Mouse (Mus musculus) forebrain, embryonic 11.5 days (tissue): ENCODE data around the gene Trp53rka. TPM values are rescaled to one million over a fixed set of nuclear protein-coding genes. Genes with fewer than 3 reads are reported as not detected.

Source experiments
- ATAC-seq: fragments of 200-750 bp; cut with Nextera tagmentation; replicated peaks from 2 replicates; pipeline ENCODE4 v1.8.0; 2017; ENCODE audit warnings: moderate TSS enrichment; ENCODE audit not compliant: low FRiP score
- DNase-seq: peaks from one replicate; pipeline ENCODE4 v3.0.0-alpha.2; 2017; ENCODE audit warnings: low spot score
- H3K27ac ChIP-seq: fragments of 300-500 bp; sonication (generic); 2 replicates; pipeline ENCODE4 v1.5.1; 2014; ENCODE audit warnings: low read depth, low read length
- H3K27me3 ChIP-seq: fragments of 300-500 bp; sonication (generic); 2 replicates; pipeline ENCODE4 v1.6.1; 2014; ENCODE audit warnings: mild to moderate bottlenecking, low read length, mixed read lengths; ENCODE audit not compliant: control insufficient read depth, insufficient read depth
- H3K36me3 ChIP-seq: fragments of 300-500 bp; sonication (generic); 2 replicates; pipeline ENCODE4 v1.6.1; 2014; ENCODE audit warnings: mild to moderate bottlenecking, low read length, moderate library complexity, mixed read lengths; ENCODE audit not compliant: control insufficient read depth, insufficient read depth
- H3K4me1 ChIP-seq: fragments of 300-500 bp; sonication (generic); replicated peaks from 2 replicates; pipeline ENCODE4 v1.6.1; 2014; ENCODE audit warnings: low read length, mixed read lengths; ENCODE audit not compliant: control insufficient read depth, insufficient read depth
- H3K4me2 ChIP-seq: fragments of 300-500 bp; sonication (generic); 2 replicates; pipeline ENCODE4 v1.6.1; 2014; ENCODE audit warnings: low read depth, mild to moderate bottlenecking, low read length, moderate library complexity, mixed read lengths; ENCODE audit not compliant: severe bottlenecking
- H3K4me3 ChIP-seq: fragments of 300-500 bp; sonication (generic); 2 replicates; pipeline ENCODE4 v1.5.1; 2014; ENCODE audit warnings: low read depth, low read length
- H3K9ac ChIP-seq: fragments of 300-500 bp; sonication (generic); 2 replicates; pipeline ENCODE4 v1.6.1; 2014; ENCODE audit warnings: low read length
- H3K9me3 ChIP-seq: fragments of 300-500 bp; sonication (generic); 2 replicates; pipeline ENCODE4 v1.6.1; 2016; ENCODE audit warnings: low read length, mixed read lengths; ENCODE audit not compliant: control insufficient read depth
- WGBS: fragments of 180-500 bp; shearing (Covaris S2); extraction: QIAGEN DNeasy Blood & Tissue Kit; methylation state at CpG from one replicate; pipeline ENCODE4 v1.1.7; 2014; 5-methylcytosine and 5-hydroxymethylcytosine counted together
- polyA plus RNA-seq: library from polyadenylated mRNA; unstranded; fragments of >200 nt; fragmentation: Nextera tagmentation; extraction: Ambion mirVana; gene quantifications from 2 replicates; pipeline ENCODE4 v1.2.1, GENCODE M21; 2014

Gene Trp53rka
- polyA plus RNA-seq, 1 experiment from 2014 or later = 53.1 TPM

DNA sequence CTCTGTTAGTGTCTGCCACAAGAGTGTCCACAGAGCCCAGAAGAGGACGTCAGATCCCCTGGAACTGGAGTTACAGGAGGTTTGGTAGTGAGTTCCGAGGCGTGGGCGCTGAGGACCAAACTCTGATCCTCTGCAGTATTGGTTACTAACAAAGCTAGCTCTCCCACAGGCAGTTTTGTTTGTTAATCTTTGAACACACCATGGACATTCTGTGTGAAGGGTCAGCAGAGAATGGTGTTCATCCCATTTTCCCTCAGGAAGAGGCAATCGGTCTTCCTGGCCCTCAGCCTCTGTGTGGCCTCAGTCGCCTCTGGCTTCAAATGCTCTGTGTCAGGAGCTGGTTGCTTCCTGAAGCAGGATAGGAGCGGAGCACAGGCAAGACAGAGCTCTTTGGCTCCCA lies 17.7 kb downstream of the Trp53rka start:
- peaks cover 5% of the 10 kb centered on the region; the same call in 1 of the 2 replicates for H3K27me3 ChIP-seq
- 76% methylated on average over 7 of the region's 7 CpGs for WGBS
- H3K9ac ChIP-seq = no peak overlapping the region
- H3K4me2 ChIP-seq = no peak overlapping the region
- no peak overlapping the region for H3K4me3 ChIP-seq
- no peaks in the 10 kb centered on the region for H3K36me3 ChIP-seq
- DNase-seq (no peak), ATAC-seq (no peak)
- no peak overlapping the region for H3K27ac ChIP-seq
- H3K9me3 ChIP-seq = no peaks in the 10 kb centered on the region
- H3K4me1 ChIP-seq = peaks cover 6% of the 10 kb centered on the region

DNA sequence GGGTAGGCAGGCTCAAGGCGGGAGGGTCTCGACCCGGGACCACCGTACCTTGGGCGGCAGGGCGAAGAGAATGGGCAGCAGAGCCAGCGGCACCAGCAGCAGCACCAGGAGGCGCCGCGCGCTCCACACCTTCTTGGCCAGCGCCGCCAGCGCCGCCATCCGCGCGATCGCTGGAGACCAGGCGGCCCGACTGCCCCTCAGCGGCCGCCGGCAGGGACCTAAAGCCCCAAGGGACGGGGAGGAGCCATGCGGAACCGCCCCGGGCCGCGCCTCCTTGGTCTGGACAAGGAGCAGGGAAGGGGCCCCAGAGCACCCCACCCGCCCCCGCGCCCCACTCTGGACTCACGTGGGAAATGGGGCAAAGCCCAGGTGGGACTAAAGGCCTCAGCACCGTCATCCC lies 20.1 kb downstream of the Trp53rka start, which contains the start of gene Slc13a3:
Slc13a3 (minus strand) TSS at position 228 of the 400 bp plus-strand sequence.
- ATAC-seq = 0 out of 2 replicates have a peak, but pooled peaks have one; percentile 21
- peaks cover 5% of the 10 kb centered on the region; the same call in 1 of the 2 replicates for H3K27me3 ChIP-seq
- peak within 1 kb of the TSS; percentile 53 for H3K4me2 ChIP-seq
- peak within 1 kb of the TSS; percentile 24 for H3K4me3 ChIP-seq
- peaks cover 6% of the 10 kb centered on the region for H3K4me1 ChIP-seq
- peak; percentile 69 for DNase-seq
- no peaks in the 10 kb centered on the region for H3K36me3 ChIP-seq
- H3K9ac ChIP-seq = peak within 1 kb of the TSS; percentile 43
- WGBS = under 1% methylated on average over 34 of the region's 35 CpGs
- no peaks in the 10 kb centered on the region for H3K9me3 ChIP-seq
- H3K27ac ChIP-seq = no peak within 1 kb of the TSS

DNA sequence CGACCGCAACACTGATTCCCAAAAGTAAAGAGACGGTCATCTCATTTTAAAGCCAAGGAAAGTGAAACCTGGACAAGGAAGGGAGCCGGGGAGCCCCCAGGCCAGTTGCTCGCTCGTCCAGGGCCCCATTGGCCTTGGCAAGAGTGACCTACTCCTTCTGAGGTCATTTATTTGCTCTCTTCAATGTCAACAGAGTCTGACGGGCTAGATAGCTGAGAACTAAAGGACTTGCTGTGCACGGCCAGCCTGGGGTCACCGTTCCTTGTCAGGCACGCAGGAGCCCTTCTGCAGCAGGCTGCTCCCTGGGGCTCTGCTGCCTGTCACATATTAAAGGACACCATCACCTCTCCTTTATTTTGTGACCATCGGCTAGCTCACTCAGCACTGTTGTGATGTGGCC lies 21.2 kb downstream of the Trp53rka start:
- Histone ChIP-seq H3K36me3 (no peaks in the 10 kb centered on the region), H3K9ac (no peak overlapping the region), H3K27me3 (peaks cover 5% of the 10 kb centered on the region; the same call in 1 of the 2 replicates), H3K4me2 (no peak overlapping the region), H3K4me1 (peaks cover 6% of the 10 kb centered on the region), H3K4me3 (no peak overlapping the region), H3K27ac (no peak overlapping the region), H3K9me3 (no peaks in the 10 kb centered on the region)
- WGBS = 81% methylated on average over 11 of the region's 11 CpGs
- no peak for DNase-seq
- no peak for ATAC-seq

DNA sequence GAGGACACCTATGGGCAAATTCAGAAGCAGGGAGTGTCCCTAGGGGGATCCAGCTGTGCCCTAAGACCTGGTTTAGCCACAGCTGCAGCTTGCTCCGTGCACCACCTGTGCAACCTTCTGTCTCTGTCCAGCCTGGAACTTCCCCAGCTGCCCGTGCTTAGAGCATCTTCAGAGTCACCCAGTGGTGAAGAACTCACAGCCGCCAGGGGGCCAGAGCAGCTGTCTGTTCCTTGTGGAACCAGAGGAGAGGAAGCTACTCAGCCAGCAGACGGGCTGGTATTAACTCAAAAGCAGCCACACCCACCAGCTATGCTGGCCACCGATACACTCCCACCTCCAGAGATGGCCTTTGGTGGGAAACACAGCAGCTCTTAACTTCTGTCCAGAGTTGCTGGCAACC lies 23.0 kb downstream of the Trp53rka start:
- no peak overlapping the region for H3K27ac ChIP-seq
- WGBS = 55% methylated on average over 5 of the region's 5 CpGs
- H3K27me3 ChIP-seq = peaks cover 5% of the 10 kb centered on the region; the same call in 1 of the 2 replicates
- no peaks in the 10 kb centered on the region for H3K36me3 ChIP-seq
- H3K9me3 ChIP-seq = no peaks in the 10 kb centered on the region
- H3K9ac ChIP-seq = no peak overlapping the region
- peaks cover 6% of the 10 kb centered on the region for H3K4me1 ChIP-seq
- peak; percentile 35 for DNase-seq
- ATAC-seq = no peak
- H3K4me3 ChIP-seq = no peak overlapping the region
- no peak overlapping the region for H3K4me2 ChIP-seq

DNA sequence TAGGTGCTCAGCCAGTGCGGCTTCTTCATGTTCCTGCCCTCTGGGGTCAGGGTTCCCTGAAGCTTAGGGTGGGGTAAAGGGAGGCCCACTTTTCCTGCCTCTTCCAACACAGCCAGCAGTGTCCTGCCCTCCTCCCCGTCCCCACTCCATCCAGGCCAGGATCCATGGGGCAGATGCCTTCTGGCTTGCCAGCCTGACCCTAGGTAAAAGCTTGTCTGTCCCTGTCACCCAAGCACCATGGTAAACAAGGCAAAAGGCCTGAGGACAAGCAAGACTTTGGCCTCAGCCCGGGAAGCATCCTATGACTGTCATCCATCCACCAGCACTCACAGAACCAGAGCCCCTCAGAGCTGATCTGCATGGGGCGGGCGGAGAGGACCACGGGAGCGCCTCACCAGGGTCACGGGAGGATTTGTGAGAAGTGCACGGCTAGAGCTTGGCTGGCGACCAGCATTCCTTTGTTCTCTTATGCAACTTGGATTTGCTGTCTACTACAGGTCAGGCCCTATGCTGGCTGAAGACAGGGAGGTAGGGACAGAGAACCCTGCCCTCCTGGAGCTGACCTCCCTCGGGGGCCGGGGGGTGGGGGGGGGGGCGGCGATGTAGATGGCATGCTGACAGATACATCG lies 25.2 kb downstream of the Trp53rka start:
- H3K9me3 ChIP-seq = no peaks in the 10 kb centered on the region
- no peak for ATAC-seq
- no peak overlapping the region for H3K9ac ChIP-seq
- no peak overlapping the region for H3K4me2 ChIP-seq
- WGBS = 61% methylated on average over 15 of the region's 15 CpGs
- H3K36me3 ChIP-seq = no peaks in the 10 kb centered on the region
- H3K27ac ChIP-seq = no peak overlapping the region
- no peak for DNase-seq
- H3K27me3 ChIP-seq = peaks cover 5% of the 10 kb centered on the region; the same call in 1 of the 2 replicates
- H3K4me1 ChIP-seq = peaks cover 2% of the 10 kb centered on the region
- no peak overlapping the region for H3K4me3 ChIP-seq

DNA sequence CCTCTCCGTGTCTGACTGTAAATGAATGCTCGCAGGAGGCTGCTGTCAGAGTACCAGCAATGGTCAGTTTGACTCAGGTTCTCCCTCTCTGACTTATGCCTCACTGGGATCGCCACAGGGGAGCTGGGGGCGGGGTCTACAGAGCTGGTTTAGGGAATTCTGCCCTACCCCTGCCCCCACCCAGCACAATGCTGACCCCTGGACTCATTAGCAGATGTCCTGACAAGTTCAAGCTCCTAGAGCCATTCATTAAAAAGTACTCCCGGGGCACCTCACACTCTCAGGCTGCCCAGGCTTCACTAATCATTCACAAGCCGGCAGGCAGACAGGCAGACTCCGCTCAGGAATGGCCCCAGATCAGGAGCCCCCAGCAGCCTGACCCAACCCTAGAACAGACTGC lies 33.5 kb downstream of the Trp53rka start:
- H3K4me2 ChIP-seq = no peak overlapping the region
- H3K36me3 ChIP-seq = no peaks in the 10 kb centered on the region
- DNase-seq (no peak), ATAC-seq (no peak)
- no peak overlapping the region for H3K27ac ChIP-seq
- no peak overlapping the region for H3K4me3 ChIP-seq
- WGBS = 23% methylated on average over 7 of the region's 7 CpGs
- peaks cover 3% of the 10 kb centered on the region; the same call in 1 of the 2 replicates for H3K4me1 ChIP-seq
- no peaks in the 10 kb centered on the region for H3K27me3 ChIP-seq
- H3K9ac ChIP-seq = no peak overlapping the region
- no peaks in the 10 kb centered on the region for H3K9me3 ChIP-seq

DNA sequence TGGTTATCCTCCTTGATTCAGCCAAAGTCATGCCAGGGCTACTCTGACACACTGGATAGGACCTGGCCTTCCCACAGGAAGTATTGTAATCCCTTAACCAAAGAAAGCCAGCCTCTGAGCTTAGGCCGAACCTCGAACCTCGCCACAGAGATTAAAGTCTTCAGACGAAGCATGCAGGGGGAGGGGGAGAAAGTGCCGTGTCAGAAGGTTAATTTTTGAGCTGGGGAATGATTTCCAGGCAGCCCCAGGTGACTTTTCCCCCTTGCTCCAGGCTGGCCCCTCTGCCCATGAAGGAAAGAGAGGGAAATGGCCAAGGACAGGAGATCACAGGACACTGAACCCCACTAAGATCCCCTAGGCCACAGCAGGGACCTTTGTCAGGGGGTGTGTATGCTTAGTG lies 34.9 kb downstream of the Trp53rka start:
- 64% methylated on average over 5 of the region's 5 CpGs for WGBS
- ATAC-seq (no peak), DNase-seq (no peak)
- Histone ChIP-seq H3K4me3 (no peak overlapping the region), H3K9me3 (no peaks in the 10 kb centered on the region), H3K27ac (no peak overlapping the region), H3K36me3 (no peaks in the 10 kb centered on the region), H3K4me1 (peaks cover 3% of the 10 kb centered on the region; the same call in 1 of the 2 replicates), H3K27me3 (no peaks in the 10 kb centered on the region), H3K9ac (no peak overlapping the region), H3K4me2 (no peak overlapping the region)

DNA sequence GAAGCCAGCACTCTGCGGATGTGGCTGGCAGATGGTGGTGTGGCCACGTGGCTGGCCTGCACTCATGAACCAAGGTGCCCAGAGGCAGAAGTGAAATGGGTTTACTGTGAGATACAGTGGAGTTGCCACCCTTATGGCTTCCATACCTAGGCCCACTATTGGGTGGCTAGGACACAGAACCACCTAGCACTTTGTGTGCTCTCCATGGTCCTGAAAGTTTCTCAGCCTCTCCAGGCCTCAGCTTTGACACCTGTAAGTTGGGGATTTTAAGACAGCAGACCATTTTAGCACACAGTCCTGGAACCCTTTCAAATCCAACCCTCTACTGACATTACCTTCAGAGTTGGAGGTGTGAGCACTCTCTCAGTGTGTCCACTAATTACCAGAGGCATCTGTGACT lies 36.4 kb downstream of the Trp53rka start:
- Histone ChIP-seq H3K27ac (no peak overlapping the region), H3K4me2 (no peak overlapping the region), H3K9ac (no peak overlapping the region), H3K36me3 (no peaks in the 10 kb centered on the region), H3K9me3 (no peaks in the 10 kb centered on the region), H3K4me3 (no peak overlapping the region), H3K27me3 (no peaks in the 10 kb centered on the region), H3K4me1 (peaks cover 3% of the 10 kb centered on the region; the same call in 1 of the 2 replicates)
- DNase-seq (no peak), ATAC-seq (no peak)
- WGBS = 63% methylated on average over 2 of the region's 2 CpGs
